Mouse (Mus musculus): ENCODE measurements at regions not wholly inside any gene's neighbourhood (a gene's known extent, or its start where the extent isn't known, plus 50 kb on each side); places are given as distances from the start of the nearest gene placed in this dataset.

- DNase-seq (ENCODE audit: low read depth, low spot score): no peak
Measured at GRCm38 (mm10) chr3:38697871-38698270, 188.9 kb upstream of the Fat4 start.

GRCm38 (mm10) chr3:38697349-38697748 lies 189.4 kb upstream of the Fat4 start:
- no peak for DNase-seq (ENCODE audit: low read depth, low spot score)

GRCm38 (mm10) chr3:38695836-38696235 lies 190.9 kb upstream of the Fat4 start:
- no peak for DNase-seq (ENCODE audit: low read depth, low spot score)

- DNase-seq (ENCODE audit: low read depth, low spot score): no peak
Measured at GRCm38 (mm10) chr3:38692768-38693167, 194.0 kb upstream of the Fat4 start.

DNA sequence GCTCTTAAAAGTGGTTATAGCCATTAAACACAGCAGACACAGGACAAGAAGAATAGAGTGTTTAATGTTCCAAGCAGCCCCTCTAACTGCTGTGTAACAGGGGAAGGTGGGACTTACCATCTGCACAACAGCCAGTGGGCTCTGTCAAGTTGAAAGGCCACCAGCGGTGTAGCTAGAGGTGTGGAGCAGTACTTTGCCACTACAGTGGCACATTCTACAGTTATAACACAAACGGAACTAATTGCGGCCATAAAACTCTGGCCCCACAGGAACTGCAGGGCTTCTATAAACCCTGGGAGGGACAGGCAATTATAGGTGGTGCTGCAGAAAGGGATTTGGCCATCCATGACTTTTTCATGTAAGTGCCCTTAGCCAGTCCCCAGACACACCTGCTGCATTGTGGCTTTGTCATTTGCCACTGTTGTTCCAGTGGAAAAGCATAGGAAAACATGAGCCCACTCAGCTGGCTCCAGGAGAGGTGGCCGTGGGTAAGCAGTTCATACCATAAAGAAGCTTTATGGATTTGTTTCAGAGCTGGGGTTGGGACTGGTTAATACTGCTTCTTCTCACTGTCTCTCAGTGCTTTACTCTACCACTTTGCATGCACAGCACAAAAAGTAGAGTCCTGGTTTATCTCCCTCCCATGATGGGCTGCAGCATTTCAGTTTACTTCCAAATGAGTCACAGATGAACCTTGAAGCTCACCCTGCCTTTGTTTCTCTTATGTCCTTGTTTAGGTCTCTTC lies 199.8 kb upstream of the Ankrd50 start:
- no peak for DNase-seq (ENCODE audit: low read depth, low spot score)

DNA sequence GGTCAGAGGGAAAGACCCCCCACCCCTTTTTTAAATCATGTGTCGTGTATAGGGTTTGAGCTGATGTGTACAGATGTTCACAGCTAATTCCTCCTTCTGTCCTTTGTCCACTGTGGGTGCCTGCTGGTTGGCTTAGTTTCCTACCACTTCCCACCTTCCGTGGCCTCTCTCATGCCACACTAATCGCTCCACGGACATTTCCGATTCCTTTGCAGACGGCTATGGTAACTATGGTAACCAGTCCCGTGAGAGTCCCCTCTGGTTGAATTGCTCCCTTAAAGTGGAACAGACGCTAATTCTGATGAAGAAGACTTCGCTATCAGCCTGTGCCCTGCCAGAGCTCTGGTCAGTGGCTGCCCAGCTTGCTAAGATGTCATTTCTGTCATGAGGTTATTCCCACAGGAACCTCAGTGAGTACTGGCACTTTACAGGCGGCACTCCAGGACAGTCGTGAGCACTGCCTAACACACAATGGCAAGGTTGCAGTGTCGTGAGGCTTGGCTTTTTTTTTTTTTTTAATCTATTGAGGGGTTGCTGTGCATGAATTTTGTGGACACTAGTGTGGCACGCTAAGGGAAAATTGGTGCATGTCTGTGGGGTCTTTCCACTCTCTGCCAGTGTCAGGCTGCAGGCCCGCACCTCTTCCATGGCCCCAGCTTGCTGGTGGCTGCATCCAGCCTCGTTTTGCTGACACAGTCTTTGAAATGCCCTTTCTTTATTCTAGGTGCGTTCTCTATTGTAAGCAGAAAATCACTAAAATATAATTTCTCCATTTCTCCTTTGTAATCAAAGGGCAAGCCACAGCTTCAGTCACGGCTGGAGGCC lies 179.2 kb upstream of the Ankrd50 start:
- DNase-seq (ENCODE audit: low read depth, low spot score): no peak

- peak; percentile 5 for DNase-seq (ENCODE audit: low read depth, low spot score)
Measured at GRCm38 (mm10) chr3:38663023-38663422, 178.4 kb upstream of the Ankrd50 start.

DNA sequence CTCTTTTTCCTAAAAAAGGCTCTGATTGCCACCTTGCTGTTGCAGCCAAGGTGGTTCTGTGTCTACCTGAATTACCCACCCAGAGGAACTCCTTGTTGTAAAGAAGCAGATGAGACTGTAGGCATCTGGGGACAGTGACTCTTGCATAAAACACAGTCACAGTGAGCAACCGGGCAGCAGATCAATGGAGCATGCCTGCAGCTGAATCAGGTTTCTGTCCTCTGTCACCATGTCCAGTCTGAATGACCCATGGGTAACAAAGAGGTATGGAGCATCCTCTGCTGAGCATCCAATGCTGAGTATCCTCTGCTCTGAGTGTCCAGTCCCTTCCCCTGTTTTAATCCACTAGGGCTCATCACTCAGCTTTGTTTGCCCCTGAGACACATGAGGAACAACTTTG lies 172.1 kb upstream of the Ankrd50 start:
- no peak for DNase-seq (ENCODE audit: low read depth, low spot score)

DNA sequence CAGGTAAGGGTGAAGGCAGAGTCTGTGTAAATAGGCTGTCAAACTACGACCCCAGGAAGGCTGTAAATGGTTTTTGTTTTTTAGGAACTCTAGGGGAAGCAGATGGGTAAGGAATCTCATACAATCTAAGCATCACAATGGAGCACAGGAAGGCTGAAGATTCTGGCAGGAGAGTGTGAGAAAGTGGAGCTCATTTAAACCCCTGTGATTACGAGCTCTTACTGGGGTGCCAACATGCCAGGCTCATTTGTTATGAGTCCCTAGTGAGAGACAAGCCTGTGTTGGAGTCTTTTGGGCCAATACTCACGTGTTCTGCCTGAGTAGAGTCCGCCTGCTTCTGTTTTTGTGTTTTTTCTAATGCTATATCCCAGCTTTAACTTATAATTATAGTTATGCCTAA lies 169.3 kb upstream of the Ankrd50 start:
- no peak for DNase-seq (ENCODE audit: low read depth, low spot score)

- DNase-seq (ENCODE audit: low read depth, low spot score): no peak
Measured at GRCm38 (mm10) chr3:38652985-38653685, 168.5 kb upstream of the Ankrd50 start.

DNA sequence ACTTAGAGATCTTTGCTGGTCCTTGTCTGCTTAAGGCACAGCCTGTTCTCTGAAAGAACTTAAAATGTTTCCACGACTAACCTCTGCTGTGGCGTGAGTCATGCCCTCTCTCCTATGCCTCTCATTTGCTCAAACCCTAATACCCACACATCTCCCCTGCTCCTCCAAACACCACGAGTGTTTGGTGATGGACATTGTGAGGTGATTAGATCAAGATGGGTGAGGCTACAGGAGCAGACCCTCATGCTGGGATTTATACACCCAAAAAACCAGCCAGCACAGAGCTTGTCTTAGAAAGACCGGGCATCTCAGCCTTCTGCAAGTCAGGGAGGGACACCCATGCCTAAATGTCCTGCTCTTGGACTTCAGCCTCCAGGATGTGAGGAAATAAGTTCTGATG lies 165.5 kb upstream of the Ankrd50 start:
- DNase-seq (ENCODE audit: low read depth, low spot score): no peak

- DNase-seq (ENCODE audit: low read depth, low spot score): no peak
Measured at GRCm38 (mm10) chr3:38648633-38649032, 164.0 kb upstream of the Ankrd50 start.

- no peak for DNase-seq (ENCODE audit: low read depth, low spot score)
Measured at GRCm38 (mm10) chr3:38647737-38648330, 163.2 kb upstream of the Ankrd50 start.

GRCm38 (mm10) chr3:38641733-38642132 lies 157.1 kb upstream of the Ankrd50 start:
- DNase-seq (ENCODE audit: low read depth, low spot score): no peak

DNA sequence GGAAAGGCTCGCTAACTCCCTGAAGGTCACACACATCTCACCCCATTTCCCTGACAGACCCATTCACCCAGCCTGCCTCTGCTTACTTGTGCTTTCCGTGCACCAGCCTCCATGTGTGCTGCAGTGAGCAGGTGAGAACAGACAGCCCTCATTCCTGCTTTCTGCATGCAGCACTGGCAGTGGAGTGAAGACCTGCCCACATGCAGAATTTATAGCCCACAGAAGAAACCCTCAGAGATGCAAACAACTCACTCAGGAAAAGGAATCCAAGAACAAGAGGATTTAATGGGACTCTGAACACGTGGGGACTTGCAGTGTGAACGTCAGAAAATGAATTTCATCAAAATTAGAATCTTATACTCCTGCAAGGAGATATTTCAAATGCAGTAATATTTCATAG lies 152.2 kb upstream of the Ankrd50 start:
- no peak for DNase-seq (ENCODE audit: low read depth, low spot score)

DNA sequence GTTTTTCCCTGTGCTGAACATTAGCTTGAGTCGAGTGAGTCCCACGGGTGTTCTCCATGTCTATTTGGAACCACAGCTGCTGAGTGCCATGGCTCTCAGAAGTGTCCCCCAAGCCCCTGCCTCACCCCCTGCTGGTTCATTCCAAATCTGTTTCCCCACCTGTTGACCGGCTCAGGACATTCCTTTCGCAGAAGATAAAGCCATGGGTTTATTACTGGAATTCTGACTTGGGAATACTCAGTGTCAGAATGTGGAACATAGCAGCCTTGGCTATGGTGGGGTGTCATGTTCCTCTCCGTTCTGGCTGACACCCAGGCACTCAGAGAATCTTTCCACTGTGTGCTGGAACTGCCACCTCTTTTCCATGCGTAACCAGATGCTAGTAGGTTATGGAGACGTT lies 148.7 kb upstream of the Ankrd50 start:
- DNase-seq (ENCODE audit: low read depth, low spot score): no peak

DNA sequence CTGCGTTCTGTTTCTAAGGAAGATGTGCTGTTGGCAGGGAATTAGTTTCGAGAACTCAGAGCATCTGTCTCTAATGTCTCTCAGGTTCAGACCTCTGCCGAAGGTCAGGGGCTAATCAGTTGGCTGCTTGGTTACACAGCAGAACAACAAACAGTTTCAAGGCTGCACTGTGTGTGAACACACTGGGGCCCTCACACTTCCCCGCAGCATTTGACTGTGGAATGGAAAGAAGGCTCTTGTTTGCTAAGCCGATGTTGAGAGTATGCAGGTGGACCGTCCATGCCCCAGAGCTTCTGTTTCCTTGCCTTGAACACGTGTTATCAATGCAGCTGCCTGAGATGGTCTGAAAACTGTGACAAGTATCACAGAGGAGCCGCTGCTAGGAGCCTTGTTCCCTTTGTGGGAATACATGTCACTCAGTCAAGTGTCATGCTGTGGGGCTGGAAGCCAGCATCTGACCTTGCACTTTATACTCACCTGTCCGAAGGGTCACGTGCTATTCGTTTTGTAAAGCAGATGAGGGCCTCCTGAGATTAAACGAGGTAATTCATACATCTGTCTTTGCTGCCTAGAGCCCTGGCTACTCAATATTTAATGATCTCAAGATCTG lies 141.0 kb upstream of the Ankrd50 start:
- DNase-seq (ENCODE audit: low read depth, low spot score): no peak

DNA sequence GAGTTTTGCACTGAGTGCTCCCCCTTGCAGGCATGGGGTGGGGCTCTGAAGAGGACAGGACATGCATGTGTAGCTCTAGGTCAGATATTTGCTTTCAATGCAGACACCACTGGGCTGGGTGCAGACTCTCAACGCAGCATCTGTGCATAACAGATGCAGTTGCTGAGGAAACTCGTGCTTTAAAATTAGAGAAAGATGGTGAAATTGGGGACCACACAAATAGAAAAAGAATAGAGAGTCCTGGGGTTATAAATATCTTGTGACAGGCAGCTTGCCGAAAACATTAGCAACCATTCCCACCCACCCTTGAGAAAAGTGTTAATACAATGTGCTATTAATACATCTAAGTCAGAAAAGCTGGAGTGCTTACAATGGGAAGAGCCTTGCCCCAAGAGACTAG lies 133.3 kb upstream of the Ankrd50 start:
- no peak for DNase-seq (ENCODE audit: low read depth, low spot score)

DNA sequence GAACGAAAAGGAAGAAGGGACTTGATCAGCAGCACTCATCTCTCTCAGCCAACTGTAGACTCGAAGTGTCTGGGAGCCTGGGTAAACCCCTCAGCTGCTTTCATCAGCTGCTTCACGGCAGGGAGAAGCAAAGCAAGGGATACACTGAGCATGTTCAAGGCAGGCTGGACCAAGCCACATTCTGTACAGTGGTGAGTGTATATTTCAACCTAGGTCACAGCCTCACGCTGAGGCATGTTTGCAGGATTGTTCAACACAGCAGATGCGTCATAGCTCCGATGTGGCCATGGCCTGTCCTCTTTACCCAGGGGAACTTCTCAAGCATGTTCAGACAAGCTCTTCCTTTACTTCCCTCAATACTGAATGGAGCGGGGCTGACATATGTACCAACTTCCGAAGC lies 132.6 kb upstream of the Ankrd50 start:
- DNase-seq (ENCODE audit: low read depth, low spot score): no peak

DNA sequence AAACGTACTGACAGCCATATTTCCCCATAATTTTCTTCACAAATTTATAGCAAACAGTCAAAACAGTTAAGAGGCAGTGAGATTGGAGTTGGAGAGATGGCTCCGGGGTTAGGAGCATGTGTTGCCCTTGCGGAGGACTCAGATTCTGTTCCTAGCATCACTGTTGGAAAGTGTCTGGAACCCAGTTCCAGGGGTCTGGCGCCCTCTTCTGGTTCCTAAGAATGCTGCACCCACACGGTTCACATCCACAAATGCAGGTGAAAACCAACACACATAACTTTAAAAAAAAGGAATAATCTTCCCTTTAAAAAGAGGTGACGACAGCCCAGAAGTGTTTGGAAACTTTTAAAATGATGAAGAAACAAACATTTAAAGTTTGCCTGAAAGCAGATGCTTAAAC lies 129.1 kb upstream of the Ankrd50 start:
- no peak for DNase-seq (ENCODE audit: low read depth, low spot score)

DNA sequence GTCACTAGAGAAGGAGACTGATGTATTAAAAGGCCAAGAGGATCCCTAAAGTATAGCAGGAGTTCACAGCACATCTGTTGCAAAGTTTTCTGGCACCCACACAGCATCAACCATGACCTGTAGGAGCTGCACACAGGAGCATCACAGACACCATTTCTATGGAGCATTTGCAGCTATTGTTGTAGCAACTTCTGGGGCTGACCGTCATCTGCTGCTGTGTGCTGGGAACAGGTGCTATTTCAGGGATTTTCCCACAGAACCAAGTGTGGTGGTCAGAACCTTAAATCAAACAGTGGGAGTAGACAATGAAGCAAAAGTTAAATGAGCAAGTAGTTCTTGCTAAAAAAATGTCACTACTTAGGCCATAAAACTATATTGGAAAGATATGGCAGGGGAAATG lies 106.9 kb upstream of the Ankrd50 start:
- no peak for DNase-seq (ENCODE audit: low read depth, low spot score)

DNA sequence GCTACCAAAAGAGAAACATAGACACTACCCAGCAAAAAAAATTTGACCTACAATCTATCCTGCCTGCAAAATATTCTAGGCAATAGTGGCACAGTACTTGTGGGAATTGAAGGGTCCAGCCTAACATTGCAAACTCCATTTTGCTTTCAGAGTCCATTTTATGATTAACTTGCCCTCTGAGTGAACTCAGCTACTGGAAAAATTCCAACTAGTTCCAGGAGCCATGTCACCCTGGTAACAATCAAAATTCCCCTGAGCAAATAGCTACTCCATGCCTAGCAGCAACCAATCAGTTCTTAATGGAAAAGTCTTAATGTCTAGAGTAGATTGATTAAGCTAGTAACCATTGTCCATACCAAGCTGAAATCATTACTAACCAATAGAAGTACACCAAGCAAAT lies 104.3 kb upstream of the Ankrd50 start:
- DNase-seq (ENCODE audit: low read depth, low spot score): no peak

All from CD4-positive helper T cell, adult 2 months (primary cell).